ENCODE assay signal across 15 mouse cellular contexts in genomic region chr9:60517148-60517547, GRCm38 (mm10). TPM values are rescaled to one million over a fixed set of nuclear protein-coding genes. Genes with fewer than 3 reads are reported as not detected.
A peak's percentile ranks its signal among the peaks of the same experiment; 100 is the strongest.
DNase-seq lines count a peak whose midpoint lies in the region; ATAC-seq and TF ChIP-seq lines count a peak whose summit lies in the region.
"Had no signal": no experiment of that assay in that cellular context is flagged by ENCODE, and none has a peak within 500 bp of the region (broad histone marks: within the 10 kb centered on the region; RNA-seq: fewer than 3 reads in every experiment).

No protein-coding gene starts in this region.

- DNase-seq in heart, adult 8-10 months (ENCODE audit: low spot score), result no peak
- peak; percentile 67 for DNase-seq in neural tube, embryonic 10.5 days (ENCODE audit: extremely low spot score, low spot score)
- peak; percentile 65 for DNase-seq in kidney, postnatal 0 days (ENCODE audit: low spot score)
- DNase-seq in yolk sac, embryonic 10.5 days (ENCODE audit: low spot score), result peak; percentile 63
- no peak for DNase-seq in cerebellum, postnatal 36 days
- DNase-seq in natural killer cell, adult 2 months (ENCODE audit: low spot score in 2 of 2), result no peak
- DNase-seq: adrenal gland, adult 8-10 months; cerebellum, postnatal 14 days; gastrocnemius, postnatal 36 days; heart, postnatal 36 days; lung, embryonic 14.5 days; right cerebral cortex, postnatal 25 days; thymus, adult 18-20 months had no signal

- ATAC-seq in heart, embryonic 11.5 days (replicated peaks; ENCODE audit: insufficient number of reproducible peaks, low FRiP score, low TSS enrichment), result no peak
- no peak for ATAC-seq in neural tube, embryonic 15.5 days (ENCODE audit: low FRiP score)
- ATAC-seq in kidney, postnatal 0 days (replicated peaks; ENCODE audit: low FRiP score, low read depth), result no peak

- H3K4me1 ChIP-seq in heart, embryonic 11.5 days (ENCODE audit: control insufficient read depth, insufficient read depth, low read length), result peaks cover 60% of the 10 kb centered on the region
- H3K4me1 ChIP-seq in neural tube, embryonic 15.5 days, result peaks cover 59% of the 10 kb centered on the region
- peaks cover 41% of the 10 kb centered on the region for H3K4me1 ChIP-seq in kidney, postnatal 0 days (replicated peaks; ENCODE audit: insufficient read depth, low read length)

- H3K27me3 ChIP-seq in heart, embryonic 11.5 days (ENCODE audit: control insufficient read depth, insufficient read depth, low read length), result no peaks in the 10 kb centered on the region
- 0 out of 2 replicates have a peak, but pooled peaks cover 11% of the 10 kb centered on the region for H3K27me3 ChIP-seq in neural tube, embryonic 15.5 days (replicated peaks)
- no peaks in the 10 kb centered on the region for H3K27me3 ChIP-seq in kidney, postnatal 0 days (ENCODE audit: insufficient read depth, low read length)

- H3K4me3 ChIP-seq in heart, embryonic 11.5 days (ENCODE audit: low read depth, low read length), result no peak overlapping the region
- H3K4me3 ChIP-seq in neural tube, embryonic 15.5 days (replicated peaks), result no peak overlapping the region
- H3K4me3 ChIP-seq in kidney, postnatal 0 days (replicated peaks; ENCODE audit: low read depth, low read length), result no peak overlapping the region

- peak overlapping the region; percentile 17; the same call in 1 of the 2 replicates for H3K27ac ChIP-seq in heart, embryonic 11.5 days (ENCODE audit: low read depth, low read length)
- H3K27ac ChIP-seq in neural tube, embryonic 15.5 days (replicated peaks), result no peak overlapping the region
- H3K27ac ChIP-seq in kidney, postnatal 0 days, result no peak overlapping the region

- no peak for TF ChIP-seq CTCF in kidney, postnatal 0 days (IDR thresholded peaks at IDR 0.05; ENCODE audit: low read depth)

- no peaks in the 10 kb centered on the region for H3K9me3 ChIP-seq in heart, embryonic 11.5 days (replicated peaks; ENCODE audit: control insufficient read depth, low read length)
- no peaks in the 10 kb centered on the region for H3K9me3 ChIP-seq in neural tube, embryonic 15.5 days (replicated peaks)
- H3K9me3 ChIP-seq in kidney, postnatal 0 days (replicated peaks; ENCODE audit: low read length), result no peaks in the 10 kb centered on the region

- WGBS in heart, embryonic 11.5 days (ENCODE audit: insufficient replicate concordance), result 11% methylated on average over 4 of the region's 4 CpGs
- WGBS in neural tube, embryonic 15.5 days, result 16% methylated on average over 4 of the region's 4 CpGs
- WGBS in kidney, postnatal 0 days, result 25% methylated on average over 4 of the region's 4 CpGs

- no peaks in the 10 kb centered on the region for H3K36me3 ChIP-seq in heart, embryonic 11.5 days (ENCODE audit: control insufficient read depth, insufficient read depth, low read length)
- H3K36me3 ChIP-seq in neural tube, embryonic 15.5 days, result no peaks in the 10 kb centered on the region
- no peaks in the 10 kb centered on the region for H3K36me3 ChIP-seq in kidney, postnatal 0 days (ENCODE audit: insufficient read depth, low read length)

- peak overlapping the region; percentile 4; the same call in 1 of the 2 replicates for H3K4me2 ChIP-seq in heart, embryonic 11.5 days
- no peak overlapping the region for H3K4me2 ChIP-seq in neural tube, embryonic 15.5 days
- H3K4me2 ChIP-seq in kidney, postnatal 0 days (ENCODE audit: low read length), result no peak overlapping the region
- H3K4me2 ChIP-seq: lung, embryonic 14.5 days had no signal

- no peak overlapping the region for H3K9ac ChIP-seq in heart, embryonic 11.5 days (ENCODE audit: low read depth, low read length)
- no peak overlapping the region for H3K9ac ChIP-seq in neural tube, embryonic 15.5 days (replicated peaks)
- no peak overlapping the region for H3K9ac ChIP-seq in kidney, postnatal 0 days (ENCODE audit: low read depth, low read length)
- H3K9ac ChIP-seq: lung, embryonic 14.5 days had no signal

RNA-seq across cellular contexts. Expression of gene Thsd4, which starts 4.7 kb away (rescaled TPM):
- polyA plus RNA-seq in heart, embryonic 11.5 days (2014; fragmentation: Nextera tagmentation; extraction: Ambion mirVana), result 10.6 and 14.6 TPM in 2 replicates
- 1 to 10 TPM; 3.7 to 4.8 (median 4.2) TPM for total RNA-seq in heart, adult 8-10 months (2022)
- polyA plus RNA-seq in neural tube, embryonic 15.5 days (2015; fragmentation: Nextera tagmentation; extraction: Ambion mirVana), result 6.8 and 7.9 TPM in 2 replicates
- polyA plus RNA-seq in kidney, postnatal 0 days (2015; fragmentation: Nextera tagmentation; extraction: Ambion mirVana), result 19.9 and 21.3 TPM in 2 replicates

Comparison
In these comparisons a context has a peak if more than half of its experiments do, and no peak if none do; other contexts are left out.
1. DNase-seq: peak in neural tube, embryonic 10.5 days (single experiment), kidney, postnatal 0 days (single experiment) and yolk sac, embryonic 10.5 days (single experiment); none in heart, adult 8-10 months (single experiment), cerebellum, postnatal 36 days (0 of 2) and natural killer cell, adult 2 months (0 of 2).